Mouse (Mus musculus): ENCODE data around the gene Mcrs1.

DNA sequence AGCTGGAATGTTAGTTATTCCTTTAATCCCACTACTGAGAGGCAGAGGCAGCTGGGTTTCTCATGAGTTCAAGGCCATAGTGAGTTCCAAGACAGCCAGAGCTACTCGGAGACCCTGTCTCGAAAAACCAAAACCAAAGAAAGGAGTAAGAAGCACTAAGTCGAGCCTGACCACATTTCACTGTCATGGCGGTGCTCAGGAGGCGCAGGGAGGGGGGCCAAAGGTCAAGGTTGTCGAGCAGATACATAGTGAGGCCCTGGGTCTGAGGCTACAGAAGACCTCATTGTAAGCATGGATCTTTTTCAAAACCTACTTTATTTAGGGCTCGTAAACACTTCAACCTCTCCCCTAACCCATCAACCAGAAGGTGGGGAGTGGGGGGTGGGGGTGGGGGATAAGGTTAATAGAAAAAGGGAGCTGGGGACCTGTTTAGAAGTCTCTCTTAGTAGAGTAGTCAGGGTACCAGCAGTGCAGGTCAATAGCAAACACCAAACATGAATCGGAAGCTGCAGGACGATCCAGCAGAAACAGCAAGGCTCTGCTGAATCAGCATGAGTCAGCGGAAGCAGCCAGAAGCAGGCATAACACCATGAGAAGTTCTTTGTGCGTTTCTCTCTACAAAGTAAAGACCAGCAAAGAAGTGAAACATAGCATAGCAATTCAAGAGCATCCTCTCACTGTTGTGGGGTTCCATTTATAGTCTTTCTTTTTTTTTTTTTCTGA lies 35.9 kb downstream of the Mcrs1 start:
- TF ChIP-seq CTCF (conservative IDR thresholded peaks at IDR 0.05; ENCODE audit: low read length): no peak
- no peak for TF ChIP-seq POU5F1 (IDR thresholded peaks at IDR 0.05; ENCODE audit: borderline replicate concordance, low read length)

Data from E14TG2a.4 (cell line).